Mouse (Mus musculus) fibroblast of lung, adult 2 months (primary cell): Measurements from ENCODE around the gene Fut11.

Experiments
- DNase-seq: peaks from one replicate; pipeline ENCODE4 v3.0.0-alpha.2; 2011; ENCODE audit warnings: low read depth

The Fut11 gene

DNA sequence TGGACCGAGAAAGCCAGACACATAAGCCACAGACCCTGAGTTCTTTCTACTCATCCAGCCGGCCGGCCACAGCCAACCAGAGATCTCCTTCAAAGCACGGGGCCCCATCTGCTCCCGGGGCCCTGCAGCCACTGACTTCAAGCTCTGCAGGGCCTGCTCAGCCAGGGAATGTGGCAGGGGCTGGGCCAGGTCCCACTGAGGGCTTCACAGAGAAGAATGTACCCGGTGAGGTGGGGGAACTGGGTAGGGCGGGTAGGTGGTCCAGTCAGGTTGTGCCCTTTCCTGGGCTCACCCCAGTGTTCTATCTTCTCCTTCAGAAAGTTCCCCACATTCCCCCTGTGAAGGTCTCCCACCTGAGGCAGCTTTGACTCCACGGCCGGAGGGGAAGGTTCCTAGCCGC lies 23.7 kb downstream of the Fut11 start:
- no peak for DNase-seq

DNA sequence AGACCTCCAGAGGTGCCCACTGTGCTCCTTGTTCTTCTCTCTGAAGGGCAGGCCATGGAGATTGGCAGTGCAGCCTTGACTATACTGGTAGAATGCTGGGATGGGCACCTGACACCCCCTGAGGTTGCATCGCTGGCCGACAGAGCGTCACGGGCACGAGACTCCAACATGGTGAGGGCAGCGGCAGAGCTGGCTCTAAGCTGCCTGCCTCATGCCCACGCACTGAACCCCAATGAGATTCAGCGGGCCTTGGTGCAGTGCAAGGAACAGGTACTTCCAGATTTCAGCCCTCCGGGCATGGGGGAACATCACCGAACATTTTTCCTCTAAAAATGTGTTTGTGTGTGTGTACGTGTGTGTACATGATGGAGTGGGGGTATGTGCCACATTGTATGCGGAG lies 25.0 kb downstream of the Fut11 start:
- DNase-seq = no peak

DNA sequence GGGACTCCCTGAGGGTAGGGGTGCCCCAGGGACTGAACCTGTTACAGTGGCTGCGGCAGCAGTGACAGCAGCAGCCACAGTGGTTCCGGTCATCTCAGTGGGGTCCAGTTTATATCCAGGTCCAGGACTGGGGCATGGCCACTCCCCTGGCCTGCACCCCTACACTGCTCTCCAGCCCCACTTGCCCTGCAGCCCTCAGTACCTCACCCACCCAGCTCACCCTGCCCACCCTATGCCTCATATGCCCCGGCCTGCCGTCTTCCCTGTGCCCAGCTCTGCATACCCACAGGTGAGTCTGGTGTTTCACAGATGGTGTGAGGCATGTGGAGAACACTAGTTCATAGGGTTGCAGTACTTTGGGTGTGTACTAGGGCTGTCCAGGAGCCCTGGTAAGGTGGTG lies 26.6 kb downstream of the Fut11 start:
- no peak for DNase-seq

DNA sequence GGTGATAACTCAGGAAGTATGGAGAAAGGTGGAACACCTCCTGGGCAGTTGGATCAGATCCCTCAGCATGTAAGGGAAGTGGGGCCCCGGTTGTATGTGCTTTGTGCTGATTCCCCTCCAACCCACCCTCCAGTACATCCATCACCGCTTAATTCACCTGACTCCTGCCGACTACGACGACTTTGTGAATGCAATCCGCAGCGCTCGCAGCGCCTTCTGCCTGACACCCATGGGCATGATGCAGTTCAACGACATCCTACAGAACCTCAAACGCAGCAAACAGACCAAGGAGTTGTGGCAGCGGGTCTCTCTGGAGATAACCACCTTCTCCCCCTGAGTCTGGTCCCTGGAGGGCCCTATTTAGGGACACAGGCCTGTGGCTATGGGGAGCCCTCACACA lies 28.2 kb downstream of the Fut11 start:
- no peak for DNase-seq

DNA sequence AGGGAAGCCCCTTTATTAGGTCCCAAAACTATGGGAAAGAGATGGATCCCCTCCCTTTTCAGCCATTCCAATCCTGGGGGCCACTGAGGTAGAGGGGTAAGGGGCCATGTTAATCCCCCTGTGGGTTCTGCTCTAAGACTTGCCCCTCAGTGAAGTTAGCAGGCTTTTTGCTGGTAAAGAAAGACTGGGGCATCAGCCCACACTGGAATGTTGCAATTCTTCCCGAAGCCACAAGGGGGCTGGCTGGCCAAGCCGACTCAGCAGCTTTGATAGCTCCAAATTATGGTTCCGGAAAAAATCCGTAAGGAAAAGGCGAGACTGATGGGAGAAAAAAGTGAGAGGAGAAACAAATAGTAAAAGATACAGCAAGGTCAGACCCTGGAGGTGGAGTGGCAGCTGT lies 29.3 kb downstream of the Fut11 start:
- DNase-seq = no peak

DNA sequence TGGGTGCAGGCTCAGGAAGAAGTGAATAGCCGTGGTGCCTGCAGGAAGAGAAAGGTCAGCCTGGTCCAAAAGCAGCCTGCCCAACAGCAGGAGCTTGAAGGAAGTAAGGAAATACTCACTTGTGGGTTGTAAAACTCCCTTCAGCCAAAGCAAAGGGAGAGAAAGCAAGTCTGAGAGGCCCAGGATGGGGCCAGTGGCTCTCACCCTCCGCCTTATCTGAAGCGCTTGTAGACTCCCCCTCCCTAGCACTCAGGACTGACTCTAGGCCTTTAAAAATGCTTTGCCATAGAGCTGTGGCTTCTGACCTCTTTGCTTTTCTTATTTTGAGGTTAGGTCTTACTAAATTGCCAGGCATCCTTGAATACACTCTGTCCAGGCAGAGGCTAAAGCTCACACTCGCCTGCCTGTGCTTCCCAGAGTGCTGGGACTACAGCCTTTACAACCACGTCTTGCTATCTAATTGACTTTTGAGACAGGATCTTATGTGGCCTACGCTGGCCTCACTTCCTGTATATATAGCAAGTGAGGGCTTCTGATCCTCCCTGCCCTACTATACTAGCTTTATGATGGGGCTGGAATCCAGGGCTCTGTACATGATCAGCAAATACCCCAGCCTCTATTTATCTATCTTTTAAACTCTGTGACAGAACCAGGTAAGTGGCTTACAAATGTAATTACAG lies 31.0 kb downstream of the Fut11 start:
- DNase-seq = no peak

DNA sequence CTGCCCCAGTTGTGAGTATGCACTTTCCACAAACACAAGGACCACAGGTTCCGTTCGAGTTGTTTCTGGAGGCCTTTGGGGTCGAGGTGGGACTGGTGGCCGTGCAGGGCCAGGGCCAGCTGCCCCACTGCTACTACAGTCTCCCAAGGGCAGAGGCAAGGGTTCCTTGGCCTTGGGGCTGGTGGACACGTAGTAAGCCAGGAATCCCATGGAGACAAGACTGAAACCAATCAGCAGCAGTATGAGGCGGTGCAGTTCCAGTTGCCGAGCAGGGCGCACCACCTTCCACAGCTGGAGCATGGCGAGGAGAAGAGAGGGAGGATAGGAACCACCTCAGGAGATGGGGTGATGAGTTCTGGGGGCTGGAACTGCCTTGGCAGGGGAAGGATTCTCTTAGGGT lies 35.1 kb downstream of the Fut11 start:
- DNase-seq = no peak

DNA sequence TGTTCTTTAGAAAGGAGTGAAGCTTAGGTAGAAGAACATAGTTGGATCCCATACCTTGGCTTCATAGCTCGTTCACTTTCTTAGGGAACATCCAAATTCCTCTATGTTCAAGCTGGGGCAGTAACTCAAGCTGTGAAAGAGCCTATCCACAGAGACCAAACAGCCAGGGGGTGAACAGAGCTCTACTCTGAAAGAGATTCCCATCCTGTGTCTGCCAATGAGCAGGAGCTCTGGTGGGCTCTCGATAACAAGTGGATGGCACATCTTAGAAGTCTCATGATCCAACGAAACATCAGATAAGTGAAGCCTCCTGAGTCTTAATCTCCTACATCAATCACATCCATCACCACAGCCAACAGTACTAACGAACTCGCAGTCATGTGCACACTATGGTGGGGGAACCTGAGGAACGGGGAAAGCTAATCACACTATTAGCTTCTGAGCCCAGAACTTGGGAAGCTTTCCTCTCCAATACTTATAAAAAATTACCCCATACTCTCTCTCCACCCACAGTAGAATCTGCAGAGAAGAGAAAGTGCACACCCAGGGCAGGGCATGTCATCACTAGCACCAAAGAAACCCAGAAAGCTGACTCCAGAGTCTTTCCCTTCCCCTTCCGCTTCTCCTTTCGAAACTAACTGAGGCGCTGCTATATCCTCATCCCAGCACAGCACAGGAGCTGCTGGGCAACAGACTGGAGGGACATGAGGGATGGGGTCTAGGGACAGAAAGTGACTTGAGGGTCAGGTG lies 36.3 kb downstream of the Fut11 start:
- no peak for DNase-seq

DNA sequence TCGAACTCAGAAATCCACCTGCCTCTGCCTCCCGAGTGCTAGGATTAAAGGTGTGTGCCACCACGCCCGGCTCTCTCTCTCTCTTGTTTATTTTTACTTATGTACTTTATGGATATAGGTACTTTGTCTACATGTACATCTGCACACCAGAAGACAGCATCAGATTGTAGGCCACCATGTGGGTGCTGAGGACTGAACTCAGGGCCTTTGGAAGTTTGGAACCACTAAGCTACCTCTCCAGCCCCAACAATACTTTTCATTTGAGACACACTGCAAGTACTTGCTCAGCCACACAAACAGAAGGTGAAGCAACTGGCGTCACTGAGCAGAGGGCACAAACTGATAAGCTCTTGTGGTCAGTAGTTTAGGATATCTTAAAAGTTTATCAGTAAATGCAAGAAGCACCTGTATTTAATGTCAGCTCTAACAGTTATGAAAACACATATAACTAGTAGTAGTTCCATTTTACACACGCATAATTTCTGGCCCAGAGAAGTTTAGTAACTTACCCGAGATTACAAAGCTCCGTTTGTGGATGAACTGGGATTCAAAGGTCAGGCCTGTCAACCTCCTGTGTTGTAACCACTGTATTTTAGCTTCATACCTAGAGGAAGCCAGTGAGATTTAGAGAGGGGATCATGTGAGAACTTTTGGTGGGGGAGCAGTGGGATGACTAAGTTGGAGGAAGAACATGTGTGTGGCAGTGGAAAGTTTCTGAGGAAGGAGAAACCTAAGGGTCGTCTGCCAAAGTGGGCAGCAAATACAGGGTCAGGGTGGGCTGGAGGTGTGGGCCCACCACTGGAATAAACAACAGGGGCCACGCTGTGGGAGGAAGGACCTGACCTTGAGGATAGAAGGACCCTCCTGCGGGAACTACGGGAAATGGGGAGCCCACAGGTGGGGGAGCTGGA lies 38.5 kb downstream of the Fut11 start:
- peak; percentile 39 for DNase-seq

DNA sequence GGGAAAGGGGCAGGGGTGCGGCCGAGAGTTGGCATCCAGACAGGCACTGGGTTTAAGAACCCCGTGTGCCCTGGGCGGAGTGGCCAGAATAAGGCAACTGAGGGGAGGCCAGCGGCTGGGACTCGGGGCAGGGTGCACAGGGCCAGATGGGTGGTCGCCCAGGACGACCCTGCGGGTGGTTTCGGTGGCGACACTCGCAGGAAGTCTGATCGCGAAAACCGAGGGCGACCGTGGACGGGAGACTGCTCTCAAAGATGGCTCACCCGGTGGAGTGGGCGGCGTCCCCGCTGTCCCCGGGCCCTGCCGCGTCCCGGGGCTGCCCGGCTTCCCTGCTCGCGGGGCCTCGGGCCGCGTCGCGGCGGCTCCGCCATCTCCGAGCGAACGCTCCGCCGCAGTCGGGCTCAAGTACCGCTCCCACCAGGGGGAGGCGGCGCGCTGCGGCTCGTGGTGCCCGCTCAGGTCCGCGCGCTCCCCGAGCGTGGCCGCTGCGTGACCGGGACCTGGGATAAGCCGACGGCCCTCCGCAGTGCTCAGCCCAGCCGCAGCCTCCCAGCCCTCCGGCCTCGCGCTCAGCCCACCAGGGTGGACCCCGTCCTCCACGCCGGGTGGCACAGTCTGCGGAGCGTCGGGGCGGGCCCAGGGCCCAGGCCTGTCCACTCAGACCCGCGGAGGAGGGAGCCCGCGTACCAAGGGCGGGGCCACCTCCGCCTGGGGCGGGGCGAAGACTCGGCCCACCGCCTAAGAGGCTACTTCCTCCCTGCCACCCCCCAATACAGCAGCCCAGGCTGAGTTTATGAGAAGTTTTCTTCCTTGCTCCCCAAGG lies 39.4 kb downstream of the Fut11 start, which contains the start of gene Ndst2:
Ndst2 (minus strand) TSS at position 611 of the 823 bp plus-strand sequence.
- DNase-seq = peak; percentile 71

DNA sequence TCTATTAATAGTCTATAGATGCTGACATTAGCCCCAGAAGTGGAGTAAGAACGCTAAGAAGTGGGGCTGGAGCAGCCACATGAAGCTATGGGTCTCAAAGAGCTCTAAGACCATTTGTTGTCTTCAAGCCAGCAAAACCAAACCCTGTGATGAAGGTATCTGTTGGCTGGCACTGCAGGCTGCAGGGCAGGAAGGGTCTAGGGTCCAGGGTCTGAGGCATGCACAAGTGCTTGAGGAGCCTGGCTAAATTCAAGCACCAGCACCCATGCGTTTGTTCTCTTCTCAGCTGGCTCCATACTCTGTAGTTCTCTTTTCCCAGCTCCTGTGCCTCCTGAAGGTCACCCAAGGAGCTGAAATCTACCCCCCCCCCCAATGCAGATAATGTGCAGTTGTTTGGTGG lies 40.3 kb downstream of the Fut11 start:
- no peak for DNase-seq

DNA sequence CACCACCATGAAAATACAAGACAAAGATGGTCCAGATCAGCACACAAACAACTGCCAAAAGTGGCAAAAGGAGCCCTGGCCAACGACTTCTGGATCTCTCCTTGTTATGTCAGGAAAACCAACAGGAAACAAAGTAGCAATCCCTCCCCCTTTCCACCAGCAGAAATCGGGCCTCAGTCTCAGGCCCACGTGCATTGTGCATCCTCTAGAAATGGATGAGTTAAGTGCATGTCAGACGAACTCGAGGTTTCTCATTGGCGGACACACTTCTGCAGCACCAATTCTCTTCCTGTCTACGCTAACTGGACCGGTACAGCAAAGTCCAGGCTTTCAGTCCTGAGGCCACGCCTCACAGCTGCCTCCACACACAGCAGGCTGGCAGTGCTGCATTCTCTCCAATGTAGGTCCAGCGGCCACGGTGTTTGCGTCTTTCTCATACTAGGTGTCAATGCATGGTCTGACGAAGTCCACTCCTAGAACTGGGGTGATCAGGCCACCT lies 41.2 kb downstream of the Fut11 start:
- DNase-seq = no peak

DNA sequence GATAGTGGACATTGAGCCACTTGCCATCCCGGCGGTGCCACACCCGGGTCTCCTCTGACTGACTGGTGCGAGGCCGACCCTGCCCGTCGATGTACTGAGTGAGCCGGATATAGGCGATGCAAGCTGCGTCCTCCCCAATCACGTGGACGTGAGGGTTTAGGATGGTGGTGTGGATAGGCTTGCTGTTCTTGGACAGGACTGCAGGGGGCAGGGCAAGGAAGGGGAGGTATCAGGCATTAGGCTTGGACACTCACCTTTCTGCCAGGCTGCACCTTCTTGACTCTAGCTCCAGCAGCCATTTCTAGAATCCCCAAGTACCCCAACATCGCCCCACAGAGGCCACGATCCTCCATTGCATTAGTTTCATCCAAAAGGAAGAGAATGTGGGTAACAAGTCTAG lies 42.5 kb downstream of the Fut11 start:
- peak; percentile 21 for DNase-seq

DNA sequence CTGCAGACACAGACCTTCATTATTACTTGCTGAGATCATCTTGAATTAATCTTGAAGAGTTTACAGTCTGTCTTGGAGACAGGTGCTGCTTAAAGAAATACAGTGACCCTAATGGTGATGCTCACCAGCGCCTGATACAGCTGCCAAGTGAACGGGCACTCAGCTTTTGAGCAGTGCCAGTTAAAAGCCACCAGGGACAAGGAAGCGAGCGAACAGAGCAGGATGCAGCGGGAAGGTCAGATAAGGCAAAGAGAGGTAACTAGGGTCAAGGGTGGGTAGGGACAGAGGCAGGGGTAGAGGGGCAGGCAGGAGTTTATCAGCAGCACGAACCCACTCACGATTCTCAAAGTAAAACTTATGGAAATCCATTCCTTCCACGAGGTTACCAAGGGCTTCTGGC lies 43.7 kb downstream of the Fut11 start:
- DNase-seq = no peak

DNA sequence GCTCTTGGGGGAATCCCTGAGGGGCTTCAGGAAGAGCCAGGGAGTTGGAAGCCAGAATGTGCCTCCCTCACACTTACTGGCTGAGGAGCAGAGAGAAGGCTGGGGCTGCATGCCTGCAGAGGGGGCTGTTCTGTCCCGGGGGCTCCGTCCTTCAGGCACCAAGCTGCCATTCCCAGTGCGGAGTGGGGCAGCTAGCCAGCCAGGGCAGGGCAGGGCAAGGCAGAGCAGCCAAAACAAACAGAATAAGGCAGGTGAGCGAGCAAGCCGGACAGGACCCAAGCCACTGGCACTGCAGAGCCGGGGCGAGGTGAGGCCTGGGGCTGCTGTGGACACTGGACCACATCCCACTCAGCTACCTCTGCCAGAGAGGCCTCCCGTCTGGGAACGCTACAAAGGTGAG lies 46.5 kb downstream of the Fut11 start:
- DNase-seq = no peak

DNA sequence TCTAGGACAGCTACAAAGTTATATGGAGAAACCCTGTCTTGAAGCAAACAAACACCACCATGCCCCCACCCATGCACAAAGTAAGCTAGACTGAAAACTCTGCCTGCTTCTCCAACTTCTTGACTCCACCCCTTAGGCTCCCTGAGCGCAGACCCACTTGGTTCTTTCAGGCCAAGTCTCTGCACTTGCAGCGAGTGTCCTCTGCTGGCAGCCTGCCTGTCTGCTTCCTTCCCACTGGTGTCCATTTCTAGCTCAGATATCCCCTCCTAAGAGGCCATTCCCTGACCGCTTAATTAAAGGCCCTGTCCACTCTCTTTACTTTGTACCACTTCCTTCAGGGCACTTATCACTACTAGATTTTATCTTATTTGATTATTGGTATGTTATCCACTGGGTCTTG lies 48.8 kb downstream of the Fut11 start:
- DNase-seq = no peak

DNA sequence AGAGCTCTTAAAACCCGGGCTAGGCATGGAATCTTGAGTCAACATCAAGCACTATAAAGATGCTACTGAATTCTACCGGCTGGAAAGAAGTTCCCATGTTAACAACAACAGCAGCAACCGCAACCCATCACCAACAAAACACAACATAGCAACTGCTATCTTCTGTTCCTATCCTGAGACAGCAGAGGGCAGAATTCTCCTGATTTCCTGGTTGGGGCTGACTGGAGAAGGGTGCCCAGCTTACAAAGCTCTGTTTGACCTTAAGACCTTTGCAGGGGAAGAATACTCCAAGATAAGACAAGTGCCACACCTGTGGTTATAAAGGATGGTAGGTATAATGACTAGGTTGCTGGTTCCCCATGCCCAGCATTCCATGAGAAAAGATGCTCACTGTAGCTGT lies 52.2 kb downstream of the Fut11 start:
- DNase-seq = no peak

DNA sequence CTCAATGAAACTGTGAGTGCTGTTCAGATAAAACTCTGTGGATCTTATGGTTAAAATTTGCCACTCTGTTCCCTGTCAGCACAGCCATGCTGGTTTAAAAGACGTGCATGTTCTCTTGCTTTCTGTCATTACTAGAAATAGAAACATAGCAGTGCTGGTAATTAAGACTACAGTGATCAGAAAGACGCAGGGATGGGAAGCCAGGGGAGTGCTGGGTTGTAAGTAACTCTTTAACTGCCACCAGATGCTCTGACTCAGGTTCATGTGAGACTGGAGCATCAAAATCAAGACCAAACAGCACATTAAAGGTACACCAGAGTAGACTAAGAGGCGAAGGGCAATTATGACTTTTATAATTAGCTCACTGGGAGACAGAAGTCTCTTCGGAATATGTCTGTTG lies 53.6 kb downstream of the Fut11 start:
- no peak for DNase-seq

DNA sequence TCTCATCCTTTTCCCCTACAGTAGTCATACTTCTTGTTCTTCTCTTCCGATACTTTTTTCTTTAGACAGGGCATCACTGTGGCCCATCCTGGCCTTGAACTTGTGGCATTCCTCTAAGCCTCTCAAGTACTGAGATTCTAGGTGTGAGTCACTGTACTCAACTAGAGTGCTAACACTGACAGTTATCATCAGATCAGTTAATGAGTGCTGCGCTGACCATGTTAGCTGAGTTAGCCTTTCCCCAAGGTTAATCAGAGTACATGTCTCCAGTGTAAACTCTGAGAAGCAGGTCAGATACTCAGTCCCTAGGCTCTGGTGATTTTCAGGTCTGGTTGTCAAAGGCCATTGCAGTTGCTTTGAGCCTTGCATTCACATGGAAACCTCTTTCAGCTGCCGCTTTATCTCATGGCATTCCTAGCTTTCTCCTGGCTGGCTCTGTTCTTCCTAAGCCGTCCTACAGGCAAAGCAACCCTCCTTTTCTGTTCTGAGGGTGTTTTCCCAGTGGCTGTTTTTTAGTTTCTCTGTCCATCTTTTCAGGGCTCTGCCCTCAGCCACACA lies 54.8 kb downstream of the Fut11 start:
- DNase-seq = no peak

DNA sequence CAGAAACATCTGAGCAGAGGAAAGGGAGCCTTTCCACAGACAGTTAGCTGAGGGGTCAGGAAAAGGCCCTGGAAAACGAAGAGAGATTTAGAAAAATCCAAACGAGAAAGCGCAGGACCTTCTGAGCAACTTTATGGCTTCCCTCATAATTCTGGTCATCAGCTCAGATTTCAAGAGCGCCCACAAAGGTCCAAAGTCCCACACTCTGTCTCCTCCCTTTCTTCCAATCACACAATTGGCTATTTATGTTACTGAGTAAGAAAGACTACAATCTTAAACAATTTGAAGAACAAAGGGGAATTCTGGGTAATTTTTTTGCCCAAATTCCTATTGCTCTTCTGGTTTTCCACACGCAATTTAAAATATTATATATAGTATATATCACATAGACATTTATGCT lies 55.7 kb downstream of the Fut11 start:
- no peak for DNase-seq
